Mouse (Mus musculus): ENCODE measurements around the gene Icmt.

GRCm38 (mm10) chr4:152285505-152285904 lies 11.5 kb upstream of the Icmt start:
- TF ChIP-seq REST (IDR thresholded peaks at IDR 0.05; ENCODE audit: insufficient read depth, insufficient read length), result no peak
- no peak for TF ChIP-seq TCF12 (IDR thresholded peaks at IDR 0.05; ENCODE audit: insufficient read depth, poor library complexity, severe bottlenecking)

All from myocyte (in vitro differentiated cells).